Mouse (Mus musculus) MEL (cell line): ENCODE results near the gene Pcmt1.

Experiments
- CTCF ChIP-seq, 3 experiments: IDR thresholded peaks in 2 of 3; conservative IDR thresholded peaks in 1 of 3; 2 replicates each; pipeline ENCODE4 v1.5.1; 2011 to 2012; ENCODE audit warnings: low read length in 3 of 3, low read depth in 2 of 3, mild to moderate bottlenecking in 2 of 3, improper control_type of control experiment in 1 of 3, inconsistent platforms in 1 of 3, mixed read lengths in 1 of 3, moderate library complexity in 1 of 3; ENCODE audit not compliant: control insufficient read depth in 1 of 3, insufficient read depth in 1 of 3, poor library complexity in 1 of 3, severe bottlenecking in 1 of 3
- E2F4 ChIP-seq: IDR thresholded peaks from 2 replicates; pipeline ENCODE4 v1.6.1; 2011; ENCODE audit warnings: low read depth, low read length, improper control_type of control experiment, borderline replicate concordance
- ELF1 ChIP-seq: IDR thresholded peaks from 2 replicates; pipeline ENCODE4 v1.6.1; 2014; ENCODE audit warnings: low read depth, mild to moderate bottlenecking, inconsistent platforms, low read length, improper control_type of control experiment, moderate library complexity
- EP300 ChIP-seq, 2 experiments: IDR thresholded peaks; 2 replicates each; pipeline ENCODE4 v1.6.1; 2011; ENCODE audit warnings: improper control_type of control experiment in 2 of 2, low read length in 2 of 2, low read depth in 1 of 2, mild to moderate bottlenecking in 1 of 2
- GABPA ChIP-seq: IDR thresholded peaks from 2 replicates; pipeline ENCODE4 v1.6.1; 2012; ENCODE audit warnings: low read depth, mild to moderate bottlenecking, inconsistent platforms, low read length, improper control_type of control experiment, moderate library complexity
- GATA1 ChIP-seq: IDR thresholded peaks from 2 replicates; pipeline ENCODE4 v1.6.1; 2011; ENCODE audit warnings: low read depth, low read length, improper control_type of control experiment
- SMC3 ChIP-seq: IDR thresholded peaks from 2 replicates; pipeline ENCODE4 v1.6.1; 2011; ENCODE audit warnings: low read depth, low read length, improper control_type of control experiment

- no peak for TF ChIP-seq CTCF (IDR thresholded peaks at IDR 0.05 in 2 of 3, conservative IDR thresholded peaks at IDR 0.05 in 1 of 3; ENCODE audit: control insufficient read depth in 1 of 3, insufficient read depth in 1 of 3, low read depth in 2 of 3, low read length in 3 of 3, poor library complexity in 1 of 3, severe bottlenecking in 1 of 3)
- TF ChIP-seq EP300 (IDR thresholded peaks at IDR 0.05; ENCODE audit: low read depth in 1 of 2, low read length in 2 of 2), result no peak
- no peak for TF ChIP-seq E2F4
- no peak for TF ChIP-seq ELF1
- TF ChIP-seq SMC3, result no peak
- no peak for TF ChIP-seq GABPA
- no peak for TF ChIP-seq GATA1
These were observed 50.6 kb downstream of the Pcmt1 start for GRCm38 (mm10) chr10:7630286-7630685.
